Mouse (Mus musculus) hematopoietic stem cell, adult 5-6 weeks (primary cell): ENCODE data around the gene Eras. TPM values are rescaled to one million over a fixed set of nuclear protein-coding genes. Genes with fewer than 3 reads are reported as not detected.

Experiments
- total RNA-seq: library from RNA; stranded (forward); fragments of 172-1452, 232-1000 nt; gene quantifications from 2 replicates; pipeline ENCODE4 v1.2.3, GENCODE M21; 2017

Gene Eras
- total RNA-seq, 1 experiment from 2014 or later = not detected

Other genes starting within 250 kb of the Eras start
- gene Magix, start 247.4 kb downstream of the Eras start, total RNA-seq = 0.40 and 0.75 TPM in 2 replicates
- 20.3 and 25.5 TPM in 2 replicates for gene Gpkow, start 231.5 kb downstream of the Eras start, total RNA-seq
- 31.2 and 46.8 TPM in 2 replicates for gene Wdr45, start 214.3 kb downstream of the Eras start, total RNA-seq
- not detected in 2 replicates for gene Gm45208, start 206.4 kb downstream of the Eras start, total RNA-seq
- gene Praf2, start 200.2 kb downstream of the Eras start, total RNA-seq = 7.0 and 7.1 TPM in 2 replicates
- gene Ccdc120, start 177.7 kb downstream of the Eras start, total RNA-seq = 1.8 and 2.1 TPM in 2 replicates
- 9.6 and 12.4 TPM in 2 replicates for gene Tfe3, start 166.0 kb downstream of the Eras start, total RNA-seq
- gene Gripap1, start 138.8 kb downstream of the Eras start, total RNA-seq = 48.4 TPM in 2 replicates
- 0.63 and 2.1 TPM in 2 replicates for gene Kcnd1, start 106.3 kb downstream of the Eras start, total RNA-seq
- 73.7 and 89.4 TPM in 2 replicates for gene Otud5, start 87.2 kb downstream of the Eras start, total RNA-seq
- 3.1 and 7.8 TPM in 2 replicates for gene Pim2, start 50.3 kb downstream of the Eras start, total RNA-seq
- 17.2 and 25.7 TPM in 2 replicates for gene Slc35a2, start 44.6 kb downstream of the Eras start, total RNA-seq
- gene Pqbp1, start 29.3 kb downstream of the Eras start, total RNA-seq = 167 and 186 TPM in 2 replicates
- 39.3 and 51.9 TPM in 2 replicates for gene Timm17b, start 29.2 kb downstream of the Eras start, total RNA-seq
- not detected in 2 replicates for gene Gm10491, start 20.8 kb downstream of the Eras start, total RNA-seq
- 1.2 TPM in 1 of 2 replicates, not detected in the other for gene Gm10490, start 19.1 kb downstream of the Eras start, total RNA-seq
- not detected in 2 replicates for gene Pcsk1n, start 8.8 kb downstream of the Eras start, total RNA-seq
- 10.0 and 32.9 TPM in 2 replicates for gene Hdac6, start 19.3 kb upstream of the Eras start, total RNA-seq
- gene Gata1, start 49.5 kb upstream of the Eras start, total RNA-seq = 8.6 and 19.1 TPM in 2 replicates
- gene Glod5, start 89.9 kb upstream of the Eras start, total RNA-seq = not detected in 2 replicates
- 51.2 and 65.4 TPM in 2 replicates for gene Suv39h1, start 146.2 kb upstream of the Eras start, total RNA-seq
- 97.1 and 98.4 TPM in 2 replicates for gene Was, start 161.9 kb upstream of the Eras start, total RNA-seq
- 41.6 and 44.4 TPM in 2 replicates for gene Wdr13, start 204.3 kb upstream of the Eras start, total RNA-seq
- 1,086 and 1,580 TPM in 2 replicates for gene Rbm3, start 217.3 kb upstream of the Eras start, total RNA-seq
- gene Tbc1d25, start 247.6 kb upstream of the Eras start, total RNA-seq = 7.8 and 8.2 TPM in 2 replicates